Mouse (Mus musculus) layer of hippocampus, adult 11-12 months (tissue): ENCODE data around the gene Ahsg.

Experiments
- DNase-seq: peaks from one replicate; pipeline ENCODE4 v3.0.0; 2022; ENCODE audit warnings: low spot score

The Ahsg gene

DNA sequence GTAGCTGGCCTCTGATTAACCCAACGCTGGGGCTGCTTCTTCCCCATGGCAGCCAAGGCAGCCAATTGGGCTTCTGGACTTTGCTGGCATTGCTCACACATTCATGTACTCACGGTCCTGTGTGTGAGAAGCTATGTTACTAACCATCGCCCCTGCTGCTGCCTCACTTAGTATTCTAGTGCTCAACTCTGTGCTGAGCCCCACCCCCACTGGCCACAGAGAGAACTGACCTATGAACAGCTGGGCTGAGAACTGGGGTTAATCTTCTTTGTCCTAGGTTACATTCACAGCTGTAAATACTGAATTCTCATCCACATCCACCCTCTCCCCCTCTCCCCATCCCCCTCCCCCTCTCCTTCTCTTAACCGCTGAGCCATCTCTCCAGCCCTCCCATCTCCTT is 2.2 kb upstream of the Ahsg start:
- DNase-seq = no peak

DNA sequence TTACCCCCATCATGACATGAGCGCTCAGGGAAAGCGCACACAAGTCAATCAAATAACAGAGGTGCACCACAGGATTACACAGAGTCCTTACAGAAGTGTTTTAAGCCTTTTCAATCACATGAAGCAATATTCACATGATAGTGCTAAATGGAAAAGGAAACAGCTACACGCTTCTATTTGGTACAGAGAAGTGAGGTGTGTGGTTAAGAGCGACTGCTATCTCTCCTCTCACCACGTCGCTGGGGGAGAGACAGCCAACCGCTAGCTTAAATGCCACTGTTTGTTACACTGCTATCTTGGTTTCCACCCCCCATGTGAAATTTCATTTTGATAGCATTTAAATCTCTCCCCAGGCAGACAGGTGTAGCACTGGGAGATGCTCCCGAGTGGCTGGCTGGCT is 1.4 kb upstream of the Ahsg start:
- no peak for DNase-seq

DNA sequence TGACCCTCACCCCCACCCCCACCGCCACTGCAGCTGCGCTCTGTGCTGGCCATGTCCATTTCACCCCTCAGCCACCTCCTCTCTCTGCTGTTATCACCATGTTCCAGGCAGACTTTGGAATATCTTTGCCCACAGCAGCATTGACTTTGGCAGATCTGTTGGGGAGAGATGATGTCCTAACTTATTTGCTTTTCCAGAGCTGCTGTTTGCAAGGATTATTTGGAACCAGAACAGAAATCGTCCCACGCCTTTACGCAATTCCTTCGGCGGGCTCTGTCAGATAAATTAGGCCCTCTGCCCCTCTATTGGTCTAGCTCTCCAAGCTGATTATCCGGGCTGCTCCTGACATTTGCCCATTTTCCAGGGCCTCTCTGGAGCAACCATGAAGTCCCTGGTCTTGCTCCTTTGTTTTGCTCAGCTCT is 667 bp downstream of the Ahsg start:
- DNase-seq = no peak

DNA sequence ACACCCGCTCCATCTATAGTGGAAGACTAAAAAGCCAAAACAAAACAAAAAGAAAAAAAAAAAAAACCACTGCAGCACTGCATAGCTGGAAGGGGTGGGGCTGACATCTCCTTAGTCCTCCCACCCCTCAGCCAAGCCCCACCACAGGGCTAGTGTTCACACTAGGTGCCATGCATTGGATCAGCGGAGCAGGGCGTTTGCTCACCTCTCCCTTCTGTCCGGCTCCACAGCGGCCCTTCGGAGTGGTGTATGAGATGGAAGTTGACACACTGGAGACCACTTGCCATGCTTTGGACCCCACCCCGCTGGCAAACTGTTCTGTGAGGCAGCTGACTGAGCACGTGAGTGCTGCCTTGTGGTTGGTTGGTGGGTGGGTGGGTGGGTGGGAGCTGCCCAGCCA is 3.0 kb downstream of the Ahsg start:
- no peak for DNase-seq

DNA sequence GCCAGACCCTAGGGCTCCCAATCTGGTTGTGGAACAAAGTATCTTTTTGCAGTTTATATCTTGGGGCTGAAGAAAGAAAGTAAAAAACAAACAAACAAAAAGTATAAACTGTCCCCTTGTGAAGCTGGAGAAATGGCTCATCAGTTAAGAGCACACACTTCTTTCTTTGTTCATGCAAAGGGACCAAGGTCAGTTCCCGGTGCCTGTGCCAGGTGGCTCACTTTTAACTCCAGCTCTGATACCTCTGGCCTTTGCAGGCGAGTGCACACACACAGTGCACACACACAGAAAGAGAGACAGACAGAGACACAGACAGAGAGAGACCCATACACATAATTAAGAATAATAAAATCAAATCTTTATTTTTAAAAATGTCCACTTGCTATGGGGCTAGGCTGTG is 5.5 kb downstream of the Ahsg start:
- DNase-seq = no peak

DNA sequence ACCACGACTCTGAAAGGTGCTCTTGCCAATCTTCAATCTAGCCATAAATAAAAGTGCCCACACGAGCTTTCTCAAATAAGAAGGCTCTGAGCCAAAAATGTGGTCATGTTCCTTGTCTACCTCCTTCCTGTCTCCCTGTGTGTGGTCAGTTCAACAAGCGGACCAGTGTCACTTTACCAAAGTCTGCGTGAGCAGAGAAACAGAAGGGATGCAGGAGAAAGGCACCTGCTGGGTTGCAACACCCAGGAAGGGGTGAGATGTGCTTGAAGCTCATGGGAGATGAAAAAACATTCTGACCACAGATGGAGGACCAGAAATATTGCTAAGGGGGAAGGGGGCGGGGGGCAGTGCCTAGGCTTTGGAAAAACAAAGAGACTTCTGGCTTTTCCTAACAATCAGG is 8.3 kb downstream of the Ahsg start:
- no peak for DNase-seq

DNA sequence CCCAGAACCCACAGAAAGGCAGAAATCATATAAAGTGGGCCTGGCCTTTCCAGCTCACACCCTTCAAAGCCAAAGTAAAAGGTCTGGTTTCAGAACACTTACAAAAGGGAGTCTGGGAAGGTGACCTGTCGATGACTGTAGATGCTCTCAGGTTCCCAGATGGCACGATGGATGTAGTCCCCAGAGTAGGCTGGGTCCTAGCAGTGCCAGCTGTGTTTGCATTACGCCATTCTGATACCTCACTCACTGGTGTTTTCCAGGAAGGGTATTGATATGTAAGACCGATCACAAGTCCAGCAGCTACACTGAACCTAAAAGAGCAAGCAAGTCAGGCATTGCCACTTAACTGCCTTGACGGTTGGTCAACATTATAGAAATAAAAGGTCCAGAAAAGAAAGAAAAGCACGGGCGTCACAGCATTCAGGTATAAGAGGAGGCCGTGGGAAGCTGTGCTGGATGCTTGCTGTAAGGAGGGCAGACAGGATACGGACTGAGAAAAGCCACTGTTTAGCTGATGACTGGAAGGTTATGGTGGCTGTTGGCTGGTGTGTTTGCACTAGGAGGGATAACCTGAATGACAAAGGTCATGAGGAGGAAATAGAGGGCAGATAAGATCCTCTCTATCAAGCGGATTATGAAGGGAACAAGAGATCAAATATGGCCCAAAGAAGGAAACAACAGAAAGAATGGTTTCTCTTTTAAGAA is 8.9 kb downstream of the Ahsg start:
- no peak for DNase-seq

DNA sequence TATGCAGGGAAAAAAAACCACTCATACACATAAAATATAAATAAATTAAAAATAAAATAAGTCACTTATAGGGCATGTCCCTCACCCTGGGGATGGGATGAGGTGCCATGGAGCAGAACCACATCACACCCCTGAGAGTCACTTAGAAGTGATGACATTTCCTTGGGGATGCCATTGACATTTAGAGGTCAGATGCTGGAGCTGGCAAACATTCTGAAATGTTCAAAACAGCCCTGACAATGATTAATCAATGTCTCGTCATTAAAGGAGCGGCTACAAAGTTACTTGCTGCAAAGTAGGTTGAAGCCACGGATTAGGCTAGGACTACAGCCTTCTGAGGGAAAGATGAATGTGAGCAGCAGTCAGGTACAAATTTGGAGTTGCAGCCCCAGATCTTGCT is 10.2 kb downstream of the Ahsg start:
- DNase-seq = no peak

DNA sequence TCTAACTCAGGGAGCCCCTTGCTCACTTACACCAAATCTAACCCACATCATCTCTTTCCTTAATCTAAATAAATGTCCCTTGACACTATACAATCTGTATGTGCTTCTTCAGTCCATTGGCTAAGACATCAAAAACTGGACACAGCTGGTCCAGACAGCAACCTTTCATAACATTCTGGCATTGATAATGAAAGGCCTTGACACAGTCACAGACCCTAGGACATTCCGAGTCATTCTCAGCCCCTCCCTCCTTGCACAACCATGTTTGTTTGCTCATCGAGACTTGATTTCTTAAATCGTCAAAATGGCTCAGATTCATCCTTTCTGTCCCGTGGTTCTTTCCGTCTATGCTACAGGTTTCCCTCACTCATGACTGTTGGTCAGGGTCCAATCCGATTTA is 18.2 kb downstream of the Ahsg start:
- DNase-seq = no peak

DNA sequence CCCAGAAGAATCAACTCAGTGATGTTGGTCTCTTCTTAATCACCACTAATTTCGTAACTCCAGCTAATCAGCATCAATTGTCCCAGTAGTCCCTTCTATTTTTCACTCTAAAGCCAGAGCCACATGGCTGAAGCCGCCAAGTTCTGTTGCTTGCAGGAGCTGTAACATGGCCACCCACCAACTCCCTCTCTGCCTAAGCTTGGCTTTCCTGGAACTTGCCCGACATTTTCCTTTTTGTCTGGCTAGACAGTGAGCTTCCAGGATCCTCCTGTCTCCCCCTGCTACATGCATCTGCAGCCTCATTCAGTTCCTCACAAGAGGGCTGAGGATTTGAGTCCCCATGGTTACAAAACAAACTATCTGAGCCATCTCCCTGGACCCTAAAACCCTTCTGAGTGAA is 20.9 kb downstream of the Ahsg start:
- DNase-seq = peak; percentile 5

DNA sequence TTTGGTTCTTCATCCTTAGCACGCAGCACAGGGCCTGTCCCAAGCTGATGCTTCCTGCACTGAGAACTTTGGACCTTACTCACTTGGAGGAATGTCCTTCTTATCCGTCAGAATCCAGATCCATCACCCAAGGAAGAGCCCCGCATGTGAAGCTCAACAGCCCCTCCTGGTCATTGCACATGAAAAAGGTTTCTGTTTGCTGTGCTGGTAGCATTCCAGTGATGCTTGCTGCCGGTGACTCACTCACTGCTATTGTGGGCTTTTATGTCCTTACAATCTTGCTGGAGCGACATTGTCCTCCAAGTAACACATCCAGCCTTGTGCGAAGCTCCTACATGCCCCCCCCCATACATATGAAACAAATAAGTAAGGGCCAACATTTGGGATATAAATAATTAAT is 21.8 kb downstream of the Ahsg start:
- DNase-seq = no peak

DNA sequence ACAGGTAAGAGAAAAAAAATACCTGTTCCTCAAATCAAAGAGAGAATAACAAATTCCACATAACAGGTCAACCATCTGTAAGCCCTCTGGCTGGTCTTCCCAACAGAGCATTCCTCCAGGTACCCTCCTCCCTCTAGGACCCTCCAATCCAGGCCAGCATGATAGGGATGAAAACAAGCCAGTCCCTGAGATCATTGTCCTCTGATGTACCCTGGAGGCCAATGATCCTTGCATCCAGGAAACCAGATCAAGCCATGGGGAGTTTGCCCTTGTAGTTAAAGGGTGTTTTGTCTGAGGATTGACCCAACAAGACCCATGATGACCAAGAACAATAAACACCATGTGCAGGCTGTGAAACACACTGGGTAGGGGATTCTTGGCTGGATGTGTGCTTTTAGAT is 23.2 kb downstream of the Ahsg start:
- no peak for DNase-seq

DNA sequence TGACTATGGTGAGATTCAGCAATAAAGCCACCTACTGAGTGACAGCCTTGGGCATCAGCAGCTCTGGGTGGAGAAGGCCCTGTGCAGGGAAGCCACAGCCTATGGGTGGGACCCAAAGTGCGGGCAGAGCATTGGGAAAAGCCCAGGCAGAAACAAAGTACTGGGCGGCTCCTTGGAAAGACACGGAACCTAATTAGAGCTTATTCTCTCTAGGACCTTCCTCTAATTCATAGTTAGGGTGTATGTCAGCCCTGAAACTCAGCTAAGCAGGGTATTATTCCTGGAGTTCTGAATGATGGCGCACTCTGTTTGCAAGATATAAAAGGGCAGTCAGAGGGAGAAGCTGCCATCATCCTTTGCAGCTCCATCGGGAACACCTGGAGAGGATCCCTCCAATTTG is 27.0 kb downstream of the Ahsg start, which contains the start of gene Fetub:
Gene Fetub (plus strand): TSS at position 301 of the 400 bp plus-strand sequence.
- no peak for DNase-seq

DNA sequence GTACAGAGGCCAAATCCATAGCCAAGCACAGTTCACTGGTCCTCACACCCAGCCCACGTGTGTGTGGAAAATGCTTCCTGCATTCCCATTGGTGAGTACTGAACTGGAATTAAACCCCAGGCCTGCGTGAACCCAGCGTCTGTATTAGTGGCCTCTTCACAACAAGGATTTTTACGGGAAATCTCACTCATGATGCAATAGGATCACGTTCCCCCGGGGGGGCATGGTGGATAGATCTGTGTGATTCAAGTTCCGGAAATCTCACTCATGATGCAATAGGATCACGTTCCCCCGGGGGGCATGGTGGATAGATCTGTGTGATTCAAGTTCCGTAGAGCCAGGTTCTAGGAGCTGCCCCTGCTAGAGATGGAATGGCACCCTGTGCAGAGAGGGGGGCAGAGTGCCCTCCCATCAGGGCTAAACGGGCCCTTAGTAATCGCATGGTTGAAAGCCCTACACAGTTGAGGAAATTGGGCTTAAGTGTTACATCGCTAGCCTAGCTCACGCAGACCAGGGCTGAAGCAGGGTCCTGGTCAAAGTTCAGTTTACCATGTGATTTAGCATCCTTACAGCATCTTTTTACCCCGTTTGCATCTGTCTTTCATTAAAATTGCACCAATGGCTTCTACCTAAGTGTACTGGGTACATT is 27.7 kb downstream of the Ahsg start:
- no peak for DNase-seq

DNA sequence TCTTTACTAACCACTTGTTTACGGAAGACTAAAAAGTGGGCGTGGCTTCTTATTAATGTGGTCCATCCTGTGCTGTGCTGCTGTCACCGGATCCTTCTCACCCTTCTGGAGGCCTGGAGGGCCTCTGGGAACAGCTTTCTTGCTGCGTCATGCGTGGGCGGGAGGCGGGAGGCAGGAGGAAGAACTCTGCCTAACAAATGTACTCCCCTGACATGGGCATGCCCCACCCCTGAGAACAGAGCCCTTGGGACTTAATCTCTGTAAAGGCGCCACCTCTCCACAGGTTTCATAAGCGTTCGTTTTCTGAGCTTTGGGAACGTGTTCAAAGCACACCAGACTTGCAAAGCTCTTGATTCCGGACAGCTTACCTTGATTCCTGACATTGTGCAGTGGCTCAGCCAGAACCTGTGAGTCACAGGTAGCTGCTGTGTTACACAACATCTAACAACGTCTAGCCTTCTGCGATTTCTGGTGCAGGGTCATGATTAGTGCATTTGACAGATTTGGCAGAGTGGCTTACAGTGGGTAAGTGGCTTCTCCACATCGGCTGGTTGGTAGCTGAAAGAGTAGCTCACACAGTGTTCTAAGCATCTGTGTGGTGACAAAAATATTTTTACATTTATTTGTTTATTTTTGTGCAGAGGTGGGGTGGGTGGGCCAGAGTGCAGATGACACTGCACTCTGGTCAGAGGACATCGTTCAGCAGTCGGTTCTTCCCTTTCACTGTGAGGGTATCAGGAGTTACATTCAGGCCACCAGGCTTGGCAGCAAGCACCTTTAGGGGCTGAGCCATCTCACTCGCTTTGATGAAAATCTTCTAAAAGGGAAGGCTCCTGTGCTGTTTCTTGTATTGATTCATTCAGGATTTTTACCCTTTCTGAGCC is 29.1 kb downstream of the Ahsg start:
- DNase-seq = no peak

DNA sequence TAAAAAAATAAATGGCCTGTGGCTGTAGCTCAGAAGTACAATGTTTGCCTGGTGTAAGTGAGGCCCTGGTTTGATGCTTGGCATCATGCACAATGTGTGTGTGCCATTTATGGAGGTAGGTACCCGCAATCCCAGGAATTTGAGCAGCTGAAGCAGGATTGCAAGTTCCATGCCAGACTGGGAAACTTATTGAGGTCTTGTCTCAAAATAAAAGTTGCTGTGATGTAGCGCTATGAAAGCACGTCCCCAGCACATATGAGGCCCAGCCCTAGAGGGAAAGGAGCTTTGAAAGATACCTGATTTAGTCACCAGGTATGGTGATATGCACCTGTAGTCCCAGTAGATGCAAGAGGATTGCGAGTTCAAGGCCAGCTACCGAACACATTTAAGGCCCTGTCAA is 30.7 kb downstream of the Ahsg start:
- no peak for DNase-seq

DNA sequence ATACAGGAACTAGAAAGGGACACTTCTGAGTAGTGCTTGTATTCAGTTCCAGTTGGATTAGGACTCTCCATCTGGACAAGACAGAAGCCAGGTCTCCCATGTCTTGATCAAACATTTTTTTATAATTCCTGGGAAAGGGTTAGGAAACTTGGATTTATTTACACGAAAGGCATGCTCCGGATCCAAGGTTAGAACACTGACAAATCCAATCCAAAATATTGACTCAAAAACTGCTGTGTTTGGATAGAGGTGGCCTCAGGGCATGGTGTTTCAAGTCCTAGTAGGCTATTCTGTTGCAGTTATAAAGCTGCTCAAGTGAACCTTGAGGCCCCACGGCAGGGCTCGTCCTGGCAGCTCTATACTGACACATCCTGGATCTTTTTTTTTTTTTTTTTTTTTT is 31.4 kb downstream of the Ahsg start:
- DNase-seq = no peak

DNA sequence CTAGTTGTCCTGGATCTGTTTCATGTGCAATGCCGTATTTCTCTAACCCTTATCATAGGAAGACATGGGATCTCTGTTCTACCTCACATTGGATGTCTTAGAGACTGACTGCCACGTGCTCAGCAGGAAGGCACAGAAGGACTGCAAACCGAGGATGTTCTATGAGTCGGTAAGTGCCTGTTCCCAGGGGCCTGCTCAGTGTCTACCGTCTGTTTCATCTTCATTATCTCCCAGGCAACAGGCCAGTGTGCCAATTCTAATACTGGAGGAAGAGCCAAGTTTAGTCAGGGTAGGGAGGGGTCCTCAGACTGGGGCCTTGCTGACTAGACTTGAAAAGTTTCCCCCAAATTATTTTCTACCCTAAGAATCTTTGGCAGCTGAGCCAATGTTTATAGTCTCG is 38.5 kb downstream of the Ahsg start:
- peak; percentile 40 for DNase-seq

DNA sequence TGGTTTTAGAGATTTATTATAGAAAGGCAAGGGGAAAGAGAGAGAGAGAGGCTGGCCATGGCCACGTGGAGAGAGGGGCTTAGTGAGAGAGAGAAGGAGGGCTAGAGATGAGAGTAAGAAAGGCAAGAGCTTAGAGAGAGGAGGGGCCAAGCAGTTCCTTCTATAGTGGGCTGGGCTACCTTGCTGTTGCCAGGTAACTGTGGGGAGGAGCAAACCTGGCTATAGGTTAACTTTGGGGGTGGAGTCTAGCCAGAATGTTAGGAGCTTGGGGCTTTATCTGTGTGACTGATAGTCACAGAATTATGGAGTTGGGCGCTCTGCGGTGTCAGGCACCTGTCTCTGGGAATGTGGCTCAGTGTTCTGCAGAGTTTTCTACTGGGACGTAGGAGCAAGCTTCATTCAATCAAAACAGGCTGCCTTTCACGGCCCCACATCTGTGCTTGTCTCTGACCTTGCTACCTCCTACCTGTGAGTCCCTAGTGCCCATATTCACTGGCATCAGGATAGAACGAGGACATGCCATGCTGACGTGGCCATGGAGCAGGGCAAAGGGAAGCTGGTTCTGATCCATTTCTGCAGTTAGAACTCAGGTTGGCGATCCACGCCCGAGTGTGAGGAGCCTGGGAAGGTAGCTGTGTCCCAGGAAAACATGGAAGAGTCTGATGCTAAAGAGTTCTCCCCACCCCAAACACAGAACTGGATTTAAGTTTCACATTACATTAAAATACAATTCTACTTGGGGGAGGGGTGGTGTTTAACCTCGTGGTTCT is 40.5 kb downstream of the Ahsg start:
- DNase-seq = no peak

DNA sequence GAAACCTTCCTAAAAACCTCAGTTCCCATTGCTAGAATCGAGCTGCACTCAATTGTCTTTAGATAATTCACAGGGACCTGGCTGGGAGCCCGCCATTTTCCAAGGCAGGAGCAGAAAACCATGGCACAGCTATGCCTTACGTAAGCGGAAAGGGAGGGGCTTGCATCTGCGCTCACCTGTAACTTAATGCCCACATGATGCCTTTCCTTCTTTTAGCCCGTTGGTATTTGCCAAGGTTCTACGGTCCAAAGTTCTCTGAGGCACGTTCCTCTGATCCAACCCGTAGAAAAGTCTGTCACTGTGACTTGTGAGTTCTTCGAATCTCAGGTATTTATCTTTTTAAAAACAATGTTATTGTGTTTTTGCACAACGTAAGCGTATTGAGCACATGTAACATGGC is 46.6 kb downstream of the Ahsg start:
- DNase-seq = no peak

DNA sequence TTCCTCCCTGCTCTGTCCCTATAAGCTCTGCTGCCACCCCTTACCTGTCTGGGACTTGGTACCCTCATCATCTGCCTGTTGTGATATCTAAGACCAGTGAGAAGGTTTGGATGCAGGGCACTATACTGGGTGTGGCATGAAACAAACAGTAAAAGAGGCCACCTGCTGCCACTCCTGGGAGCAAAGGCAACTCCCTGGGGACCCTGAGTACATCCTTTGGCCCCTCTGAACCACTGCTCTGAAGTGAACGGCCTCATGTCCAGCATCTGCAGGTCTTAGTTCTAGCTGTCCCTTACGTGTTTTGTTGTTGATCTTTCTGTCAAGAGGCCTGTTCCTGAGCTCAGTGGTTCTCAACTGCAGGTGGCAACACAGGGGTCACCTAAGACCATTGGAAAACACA is 47.5 kb downstream of the Ahsg start:
- DNase-seq = no peak

DNA sequence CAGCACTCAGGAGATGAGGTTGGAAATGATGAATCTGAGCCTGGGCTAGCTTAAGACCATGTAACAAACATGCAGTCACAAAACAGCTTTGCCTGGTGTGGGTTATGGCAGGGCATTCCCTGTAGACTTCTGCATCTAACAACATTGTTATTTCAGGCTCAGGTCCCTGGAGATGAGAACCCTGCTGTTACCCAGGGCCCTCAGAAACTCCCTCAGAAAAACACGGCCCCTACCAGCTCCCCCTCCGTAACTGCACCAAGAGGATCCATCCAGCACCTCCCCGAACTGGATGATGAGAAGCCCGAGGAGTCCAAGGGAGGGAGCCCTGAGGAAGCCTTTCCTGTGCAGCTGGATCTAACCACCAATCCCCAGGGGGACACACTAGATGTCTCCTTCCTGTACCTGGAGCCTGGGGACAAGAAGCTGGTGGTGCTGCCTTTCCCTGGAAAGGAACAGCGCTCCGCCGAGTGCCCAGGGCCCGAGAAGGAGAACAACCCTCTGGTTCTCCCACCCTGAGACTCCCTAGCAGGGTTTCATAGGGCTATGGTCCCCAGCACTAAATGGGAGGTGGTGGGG is 48.1 kb downstream of the Ahsg start:
- no peak for DNase-seq
